Mouse (Mus musculus): ENCODE results near the gene Cbln4. TPM values are rescaled to one million over a fixed set of nuclear protein-coding genes. Genes with fewer than 3 reads are reported as not detected.

The Cbln4 gene
- polyA plus RNA-seq, 1 experiment from 2014 or later = 29.0 TPM

DNA sequence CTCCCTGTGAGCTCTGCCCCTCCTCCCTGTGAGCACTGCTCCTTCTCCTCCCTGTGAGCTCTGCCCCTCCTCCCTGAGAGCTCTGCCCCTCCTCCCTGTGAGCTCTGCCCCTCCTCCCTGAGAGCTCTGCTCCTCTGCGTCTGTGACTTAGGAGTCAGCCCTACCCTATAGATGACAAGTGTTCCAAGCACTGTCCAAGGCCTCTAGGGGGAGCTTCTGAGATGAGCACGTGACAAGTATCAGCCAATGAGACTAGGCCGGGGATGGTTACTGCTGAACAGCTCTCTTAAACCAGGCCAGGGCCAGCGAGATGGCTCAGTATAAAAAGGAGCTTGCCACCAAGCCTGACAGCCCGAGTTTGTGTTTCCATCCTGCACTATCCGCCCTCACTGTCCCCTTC is 48.4 kb downstream of the Cbln4 start:
- ATAC-seq (ENCODE audit: low FRiP score, low TSS enrichment) (no peak), DNase-seq (peak; percentile 41)
- no peaks in the 10 kb centered on the region for H3K27me3 ChIP-seq (ENCODE audit: control insufficient read depth, insufficient read depth, low read length)

DNA sequence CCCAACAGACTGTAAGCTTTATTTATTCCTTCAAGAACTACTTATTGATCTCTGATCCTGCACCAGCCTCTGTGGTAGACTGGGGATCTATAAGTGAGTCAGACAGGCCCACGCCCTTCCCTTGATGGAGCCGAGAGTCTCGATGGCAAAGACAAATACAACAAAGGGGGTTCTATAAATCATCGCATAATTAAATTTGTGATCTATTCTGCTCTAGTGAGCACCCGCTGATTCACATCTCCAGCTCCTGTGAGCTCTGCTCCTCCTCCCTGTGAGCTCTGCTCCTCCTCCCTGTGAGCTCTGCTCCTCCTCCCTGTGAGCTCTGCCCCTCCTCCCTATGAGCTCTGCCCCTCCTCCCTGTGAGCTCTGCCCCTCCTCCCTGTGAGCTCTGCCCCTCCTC is 49.0 kb downstream of the Cbln4 start:
- ATAC-seq (ENCODE audit: low FRiP score, low TSS enrichment) = no peak
- DNase-seq = no peak
- 66% methylated on average over 5 of the region's 5 CpGs for WGBS
- no peaks in the 10 kb centered on the region for H3K36me3 ChIP-seq (ENCODE audit: control insufficient read depth, insufficient read depth, low read length)
- no peaks in the 10 kb centered on the region for H3K9me3 ChIP-seq (ENCODE audit: control insufficient read depth, low read length)
- H3K27me3 ChIP-seq (ENCODE audit: control insufficient read depth, insufficient read depth, low read length) = no peaks in the 10 kb centered on the region
- no peaks in the 10 kb centered on the region for H3K4me1 ChIP-seq (ENCODE audit: control insufficient read depth, insufficient read depth, low read length)
- H3K4me2 ChIP-seq (ENCODE audit: low read length) = no peak overlapping the region
- H3K9ac ChIP-seq (replicated peaks; ENCODE audit: low read length) = no peak overlapping the region
- no peak overlapping the region for H3K4me3 ChIP-seq (replicated peaks; ENCODE audit: low read depth, low read length)
- no peak overlapping the region for H3K27ac ChIP-seq (replicated peaks; ENCODE audit: low read depth, low read length)

More for the DNA sequence above, 48.4 kb downstream of the Cbln4 start:
- H3K4me1 ChIP-seq (ENCODE audit: control insufficient read depth, insufficient read depth, low read length) = no peaks in the 10 kb centered on the region
- no peak overlapping the region for H3K9ac ChIP-seq (replicated peaks; ENCODE audit: low read length)
- no peak overlapping the region for H3K27ac ChIP-seq (replicated peaks; ENCODE audit: low read depth, low read length)
- H3K9me3 ChIP-seq (ENCODE audit: control insufficient read depth, low read length) = no peaks in the 10 kb centered on the region
- no peak overlapping the region for H3K4me3 ChIP-seq (replicated peaks; ENCODE audit: low read depth, low read length)
- 67% methylated on average over 6 of the region's 6 CpGs for WGBS
- no peaks in the 10 kb centered on the region for H3K36me3 ChIP-seq (ENCODE audit: control insufficient read depth, insufficient read depth, low read length)
- no peak overlapping the region for H3K4me2 ChIP-seq (ENCODE audit: low read length)

DNA sequence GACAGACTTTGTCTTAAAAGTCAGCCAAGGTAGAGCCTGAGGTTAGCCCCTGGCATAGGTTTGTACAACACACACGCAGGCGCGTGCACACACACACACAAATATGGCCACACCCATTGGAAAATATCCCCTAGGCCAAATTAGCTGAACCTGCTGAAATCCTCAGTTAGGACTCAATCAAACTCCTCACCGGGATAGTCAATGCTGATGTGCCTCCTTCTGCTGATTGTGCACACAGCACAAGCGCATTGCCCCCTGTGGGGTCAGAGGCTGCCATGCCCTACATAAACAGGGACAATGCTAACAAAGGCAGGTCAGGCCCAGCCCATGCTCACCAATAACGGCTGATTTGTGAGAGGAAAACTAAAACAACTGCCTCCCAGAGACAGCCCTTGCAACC is 56.6 kb downstream of the Cbln4 start:
- Histone ChIP-seq H3K27me3 (ENCODE audit: control insufficient read depth, insufficient read depth, low read length) (no peaks in the 10 kb centered on the region), H3K9me3 (ENCODE audit: control insufficient read depth, low read length) (no peaks in the 10 kb centered on the region), H3K4me1 (ENCODE audit: control insufficient read depth, insufficient read depth, low read length) (peaks cover 3% of the 10 kb centered on the region; the same call in 1 of the 2 replicates), H3K9ac (replicated peaks; ENCODE audit: low read length) (no peak overlapping the region), H3K4me3 (replicated peaks; ENCODE audit: low read depth, low read length) (no peak overlapping the region), H3K4me2 (ENCODE audit: low read length) (no peak overlapping the region), H3K36me3 (ENCODE audit: control insufficient read depth, insufficient read depth, low read length) (no peaks in the 10 kb centered on the region), H3K27ac (replicated peaks; ENCODE audit: low read depth, low read length) (no peak overlapping the region)
- WGBS = 27% methylated on average over 6 of the region's 6 CpGs
- DNase-seq (peak; percentile 23), ATAC-seq (ENCODE audit: low FRiP score, low TSS enrichment) (no peak)

Other genes with a start within 250 kb of the Cbln4 start
- gene Mc3r, start 205.0 kb upstream of the Cbln4 start, polyA plus RNA-seq (2014; fragmentation: Nextera tagmentation; extraction: Ambion mirVana) = 0.33 and 0.55 TPM in 2 replicates